Mouse (Mus musculus) heart, postnatal 14 days (tissue): ENCODE measurements at regions not wholly inside any gene's neighbourhood (a gene's known extent, or its start where the extent isn't known, plus 50 kb on each side); places are given as distances from the start of the nearest gene placed in this dataset.

Experiments used
- DNase-seq, 2 experiments: peaks; one replicate each; pipeline ENCODE4 v3.0.0; 2021 to 2022
- intact Hi-C: fragments of 180-260 bp; cut with DNase I; formaldehyde crosslinking; loops from one replicate; pipeline ENCODE4 v1.15.1; 2025

GRCm38 (mm10) chr7:69888251-69888650, 478.3 kb downstream of the Nr2f2 start:
- DNase-seq = no peak
- intact Hi-C loops = no loop called here

DNA sequence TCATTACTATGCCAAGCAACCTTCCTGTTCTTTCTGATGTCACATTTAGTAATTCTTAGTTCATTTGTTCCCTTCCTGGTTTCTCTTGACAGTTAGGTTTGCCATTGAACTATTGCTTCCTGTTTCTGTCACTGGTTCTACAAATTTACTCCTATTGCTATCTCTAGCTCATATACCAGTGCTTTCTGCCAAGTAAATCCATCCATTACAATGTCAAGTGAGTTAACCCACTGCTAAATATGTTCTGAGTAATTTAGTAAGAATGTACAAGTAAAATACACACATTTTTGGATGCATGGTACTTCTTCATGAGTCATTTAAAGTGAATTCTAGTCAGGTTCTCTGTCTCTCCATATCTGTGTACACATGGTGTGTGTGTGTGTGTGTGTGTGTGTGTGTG, 489.5 kb downstream of the Nr2f2 start:
- intact Hi-C loops = no loop called here
- DNase-seq = no peak

DNA sequence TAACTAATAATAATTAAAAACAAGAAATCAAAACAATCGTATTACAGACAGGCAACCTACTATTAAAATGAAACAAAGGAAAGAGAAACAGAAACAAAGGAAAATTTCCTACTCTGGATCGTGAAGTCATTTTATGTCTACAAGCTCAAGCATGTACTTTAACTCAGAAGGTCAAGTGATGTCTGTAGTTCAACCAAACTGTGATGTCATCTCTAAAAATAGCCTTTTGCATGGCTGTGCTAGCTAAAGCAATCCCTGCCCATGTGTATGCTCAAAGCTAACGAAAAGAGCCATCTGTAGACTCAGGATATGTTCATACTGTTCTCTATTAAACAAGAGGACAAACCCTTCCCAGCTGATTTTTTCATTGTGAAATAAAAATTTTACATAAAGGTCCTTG, 500.7 kb downstream of the Nr2f2 start:
- intact Hi-C loops = no loop called here

DNA sequence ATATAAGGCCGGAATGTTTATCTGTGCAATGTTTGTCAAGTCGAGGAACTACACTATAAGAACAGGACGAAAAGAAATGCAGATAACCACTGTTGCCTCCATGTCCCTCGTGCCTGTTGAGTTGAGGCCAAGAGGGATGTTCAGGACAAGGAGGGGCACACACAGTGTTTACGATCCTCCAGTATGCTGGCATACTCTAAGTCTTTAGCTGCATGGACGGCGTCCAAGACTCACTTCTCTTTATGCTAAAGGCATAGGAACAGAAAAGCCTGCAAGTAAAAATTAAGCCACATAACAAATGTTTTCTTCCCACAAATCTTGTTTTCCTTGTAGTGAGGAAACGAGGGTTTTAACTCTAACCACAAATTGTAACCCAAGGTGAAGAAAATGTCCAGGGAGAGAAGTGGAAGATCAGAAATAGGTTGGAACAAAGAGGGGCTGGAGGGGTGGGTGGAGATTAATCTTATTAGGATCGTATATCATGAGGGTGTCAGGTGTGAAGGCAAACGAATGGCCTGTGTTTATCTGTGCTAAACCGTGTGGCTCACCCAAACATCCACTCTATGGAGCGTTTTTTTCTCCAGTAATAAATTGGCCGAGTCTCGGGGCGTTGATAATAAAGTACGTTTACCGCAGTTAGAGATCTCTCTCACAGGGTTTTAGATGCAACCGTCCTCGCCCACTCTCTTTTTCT, 521.8 kb downstream of the Nr2f2 start:
- intact Hi-C loops = no loop called here
- no peak for DNase-seq

More for the DNA sequence above, 500.7 kb downstream of the Nr2f2 start:
- DNase-seq = no peak

DNA sequence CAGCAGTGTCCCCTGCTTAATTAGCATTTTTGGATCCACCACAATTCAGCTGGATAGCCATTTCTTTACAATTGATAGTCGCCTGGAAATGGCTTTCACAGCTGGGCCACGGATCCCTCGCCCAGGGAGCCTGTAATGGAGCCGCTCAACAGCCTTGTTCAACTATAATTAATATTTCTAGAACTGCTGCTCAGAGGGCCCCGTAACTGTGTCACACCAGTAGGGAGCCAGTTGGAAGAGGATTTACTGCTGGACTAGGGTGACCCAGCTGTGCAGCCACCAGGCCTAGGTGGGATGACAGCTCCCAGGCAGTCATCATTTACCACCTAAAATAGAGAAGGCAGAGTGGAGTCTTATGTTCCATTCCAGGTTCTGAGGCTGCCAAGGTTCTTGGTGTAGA, 529.2 kb downstream of the Nr2f2 start:
- no peak for DNase-seq
- intact Hi-C loops = no loop called here

GRCm38 (mm10) chr7:69827251-69827650, 539.3 kb downstream of the Nr2f2 start:
- intact Hi-C loops = no loop called here
- no peak for DNase-seq

GRCm38 (mm10) chr7:69820570-69820969, 546.0 kb downstream of the Nr2f2 start:
- intact Hi-C loops = no loop called here
- DNase-seq = no peak

GRCm38 (mm10) chr7:69812301-69812700, 554.2 kb downstream of the Nr2f2 start:
- intact Hi-C loops = loop anchor here (5.0 kb wide), 1 partner anchor 520 kb away; no protein-coding TSS in a partner anchor

GRCm38 (mm10) chr7:69810873-69811272, 555.7 kb downstream of the Nr2f2 start:
- intact Hi-C loops = loop anchor here (5.0 kb wide), 1 partner anchor 521 kb away; no protein-coding TSS in a partner anchor
- DNase-seq = no peak

More at GRCm38 (mm10) chr7:69812301-69812700, 554.2 kb downstream of the Nr2f2 start:
- DNase-seq = no peak

DNA sequence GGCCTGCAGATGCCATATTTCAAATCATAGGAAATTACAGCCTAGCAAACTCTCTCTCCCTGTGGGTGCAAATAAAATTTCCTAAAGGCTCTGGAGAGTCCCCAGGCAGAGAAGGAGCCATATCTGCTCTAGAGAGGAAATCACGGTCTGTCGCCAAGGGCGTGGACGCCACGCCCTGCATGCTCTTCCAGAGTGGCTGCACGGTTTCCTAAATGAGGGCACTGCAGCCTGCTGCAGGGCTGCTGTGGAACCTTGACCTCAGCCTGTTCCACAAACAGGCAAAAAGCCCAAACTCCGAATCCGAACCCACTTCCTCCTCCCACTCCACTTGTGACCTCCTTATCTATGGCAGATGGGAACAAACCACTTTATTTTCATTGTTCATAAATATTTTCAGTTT, 559.3 kb downstream of the Nr2f2 start:
- peak; percentile 9 to 19 for DNase-seq
- intact Hi-C loops = no loop called here

GRCm38 (mm10) chr7:69770980-69771348, 595.6 kb downstream of the Nr2f2 start:
- intact Hi-C loops = no loop called here
- no peak for DNase-seq

GRCm38 (mm10) chr7:69770313-69770979, 596.1 kb downstream of the Nr2f2 start:
- intact Hi-C loops = no loop called here

GRCm38 (mm10) chr7:69766451-69766850, 600.1 kb downstream of the Nr2f2 start:
- intact Hi-C loops = no loop called here
- DNase-seq = no peak

More at GRCm38 (mm10) chr7:69770313-69770979, 596.1 kb downstream of the Nr2f2 start:
- DNase-seq = no peak

DNA sequence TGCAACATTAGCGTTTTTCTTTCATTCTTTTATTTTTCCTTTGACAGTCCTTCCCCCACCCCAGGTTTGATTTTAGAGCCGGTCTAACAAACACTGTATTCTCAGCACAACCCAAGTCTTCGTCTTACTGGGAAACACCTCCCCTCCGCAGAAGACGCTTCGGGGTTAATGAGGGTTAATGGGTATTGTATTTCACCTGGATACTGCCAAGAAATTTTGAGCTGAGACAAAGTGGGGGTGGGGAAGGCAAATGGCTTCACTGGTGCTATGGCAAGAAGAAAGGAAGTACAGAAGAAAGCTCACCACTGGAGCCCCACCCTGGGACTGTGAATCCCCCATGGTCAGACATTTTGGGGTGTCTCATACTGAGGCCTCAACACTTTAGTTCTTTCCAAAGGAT, 626.0 kb downstream of the Nr2f2 start:
- DNase-seq = no peak
- intact Hi-C loops = no loop called here

GRCm38 (mm10) chr7:69738998-69739397, 627.5 kb downstream of the Nr2f2 start:
- intact Hi-C loops = no loop called here
- no peak for DNase-seq

DNA sequence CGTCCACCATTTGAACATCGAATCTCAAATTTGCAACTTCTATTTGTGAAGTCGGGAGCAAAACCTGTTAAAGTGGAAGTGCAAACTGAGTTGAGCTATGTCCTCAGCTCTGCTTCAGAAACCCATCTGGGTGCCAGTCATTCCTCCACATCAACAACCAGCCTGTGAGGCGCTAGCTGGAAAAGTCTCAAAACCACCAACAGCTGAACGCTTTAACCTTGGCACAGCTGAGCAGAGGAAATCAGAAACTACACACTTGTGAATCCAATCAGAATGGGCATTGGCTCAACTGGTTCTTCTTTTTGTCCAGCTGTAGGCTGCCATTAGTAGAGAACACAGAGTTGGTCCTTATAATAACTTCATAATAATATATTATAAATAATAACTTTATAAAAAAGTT, 651.5 kb downstream of the Nr2f2 start:
- intact Hi-C loops = no loop called here
- DNase-seq = no peak

DNA sequence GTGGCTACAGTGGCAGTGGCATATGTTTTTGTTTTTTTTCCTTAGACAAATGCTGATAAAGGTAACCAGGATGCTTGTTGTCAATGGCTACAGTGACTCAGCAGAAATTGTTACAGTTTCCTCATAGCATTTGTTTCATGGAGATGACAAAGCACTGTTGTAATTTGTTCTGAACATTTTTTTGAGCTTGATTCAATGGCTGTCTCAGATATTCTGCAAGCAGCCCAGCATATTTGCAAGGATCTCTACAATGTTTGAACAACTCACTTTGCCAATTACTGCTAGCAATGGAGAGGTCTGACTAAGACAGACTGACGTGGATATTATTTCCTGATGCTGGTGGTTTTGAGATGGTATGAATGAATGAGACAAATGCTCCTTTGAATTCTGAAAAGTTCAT, 696.3 kb downstream of the Nr2f2 start:
- intact Hi-C loops = no loop called here
- no peak for DNase-seq

DNA sequence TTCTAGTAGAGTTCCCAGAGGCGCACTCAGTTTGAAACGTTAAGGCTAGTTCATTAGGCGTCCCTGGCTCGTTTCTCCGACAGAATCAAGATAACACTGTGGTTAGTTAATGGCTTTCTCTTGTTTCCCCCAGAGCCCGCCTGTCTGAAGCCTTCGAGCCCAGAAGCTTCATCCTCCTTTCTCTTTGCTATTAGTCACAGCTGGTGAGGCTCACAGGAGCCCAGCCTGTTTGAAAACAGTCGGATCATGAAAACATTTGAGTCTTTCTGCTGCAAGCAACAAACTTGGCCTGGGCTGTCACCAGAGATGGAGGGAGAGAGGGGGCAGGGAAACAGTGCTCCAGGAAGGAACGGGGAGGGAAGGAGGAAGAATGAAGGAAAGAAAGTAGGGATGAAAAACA, 711.0 kb downstream of the Nr2f2 start:
- DNase-seq = peak in 1 of 2 experiments; percentile 7
- intact Hi-C loops = no loop called here

- DNase-seq = no peak
- intact Hi-C loops = no loop called here
These were observed 721.1 kb downstream of the Nr2f2 start for GRCm38 (mm10) chr7:69645449-69645848.

DNA sequence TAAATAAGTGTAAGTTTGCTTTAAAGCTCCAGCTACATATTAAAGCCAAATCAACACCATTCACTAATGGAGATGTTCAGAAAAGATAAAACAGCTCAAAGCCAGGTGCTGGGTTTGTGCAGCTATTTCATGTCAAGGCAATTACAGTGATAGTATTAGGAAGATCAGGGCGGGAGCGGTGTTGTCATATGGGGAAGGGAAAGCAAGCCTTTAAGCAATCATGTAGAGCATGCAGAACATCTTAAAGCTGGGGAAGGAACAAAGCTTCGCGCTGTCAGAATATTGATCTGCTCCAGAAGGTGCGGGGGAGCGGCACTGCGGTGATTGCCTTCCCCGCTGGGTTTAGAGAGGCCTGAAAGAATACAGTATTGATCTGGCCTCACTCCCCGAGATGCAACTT, 724.9 kb downstream of the Nr2f2 start:
- intact Hi-C loops = no loop called here
- no peak for DNase-seq

DNA sequence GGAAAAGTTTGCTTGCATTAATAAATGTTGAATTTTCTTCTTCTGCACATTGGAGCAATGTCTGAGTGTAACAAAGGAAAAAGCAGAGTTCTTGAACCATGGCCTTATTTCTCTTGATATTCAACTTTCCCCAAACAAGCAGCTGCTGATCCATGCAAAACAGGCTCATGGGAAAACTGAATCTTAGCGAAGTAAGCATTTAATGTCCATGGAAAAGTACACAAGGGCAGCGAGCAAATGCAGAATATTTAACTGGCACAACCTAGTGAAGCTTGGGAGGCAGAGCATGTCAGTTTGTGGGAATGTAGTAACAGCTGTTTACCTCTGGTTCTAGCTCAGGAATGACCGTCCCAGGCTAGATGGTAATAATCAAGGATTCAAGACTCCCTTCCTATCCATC, 766.7 kb downstream of the Nr2f2 start:
- intact Hi-C loops = no loop called here

DNA sequence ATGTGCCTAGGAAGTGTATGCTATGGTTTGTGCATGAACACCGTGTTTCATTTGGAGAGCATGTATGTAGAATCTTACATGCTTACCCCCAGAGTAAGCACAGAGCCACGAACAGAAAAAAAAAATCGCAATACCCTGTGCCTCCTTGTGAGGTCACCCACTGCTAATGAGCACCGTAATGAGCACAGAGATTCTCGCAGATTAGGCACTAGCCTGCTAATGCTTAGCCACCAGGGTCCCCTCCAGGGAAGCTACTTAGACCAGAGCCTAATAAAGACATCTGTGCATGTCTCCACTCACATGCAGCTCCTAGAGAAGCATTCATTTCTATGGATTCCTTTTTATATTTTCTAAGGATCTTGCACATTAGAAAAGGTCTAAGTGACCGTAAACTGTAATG, 780.8 kb downstream of the Nr2f2 start:
- intact Hi-C loops = no loop called here
- no peak for DNase-seq

More for the DNA sequence above, 766.7 kb downstream of the Nr2f2 start:
- no peak for DNase-seq
